Mouse (Mus musculus) bone marrow, adult 2 months (tissue): ENCODE measurements around the gene Doc2g.
A peak's percentile ranks its signal among the peaks of the same experiment; 100 is the strongest.

Experiments
- CTCF ChIP-seq: fragments of 200-500 bp; IDR thresholded peaks from 2 replicates; pipeline ENCODE4 v1.5.1; 2011; ENCODE audit warnings: low read length, control low read depth; ENCODE audit not compliant: control insufficient read depth, insufficient read depth
- POLR2A ChIP-seq: fragments of 200-500 bp; IDR thresholded peaks from 2 replicates; pipeline ENCODE4 v1.6.1; 2011; ENCODE audit warnings: low read depth, mild to moderate bottlenecking, control low read depth, low read length, borderline replicate concordance; ENCODE audit not compliant: control insufficient read depth

DNA sequence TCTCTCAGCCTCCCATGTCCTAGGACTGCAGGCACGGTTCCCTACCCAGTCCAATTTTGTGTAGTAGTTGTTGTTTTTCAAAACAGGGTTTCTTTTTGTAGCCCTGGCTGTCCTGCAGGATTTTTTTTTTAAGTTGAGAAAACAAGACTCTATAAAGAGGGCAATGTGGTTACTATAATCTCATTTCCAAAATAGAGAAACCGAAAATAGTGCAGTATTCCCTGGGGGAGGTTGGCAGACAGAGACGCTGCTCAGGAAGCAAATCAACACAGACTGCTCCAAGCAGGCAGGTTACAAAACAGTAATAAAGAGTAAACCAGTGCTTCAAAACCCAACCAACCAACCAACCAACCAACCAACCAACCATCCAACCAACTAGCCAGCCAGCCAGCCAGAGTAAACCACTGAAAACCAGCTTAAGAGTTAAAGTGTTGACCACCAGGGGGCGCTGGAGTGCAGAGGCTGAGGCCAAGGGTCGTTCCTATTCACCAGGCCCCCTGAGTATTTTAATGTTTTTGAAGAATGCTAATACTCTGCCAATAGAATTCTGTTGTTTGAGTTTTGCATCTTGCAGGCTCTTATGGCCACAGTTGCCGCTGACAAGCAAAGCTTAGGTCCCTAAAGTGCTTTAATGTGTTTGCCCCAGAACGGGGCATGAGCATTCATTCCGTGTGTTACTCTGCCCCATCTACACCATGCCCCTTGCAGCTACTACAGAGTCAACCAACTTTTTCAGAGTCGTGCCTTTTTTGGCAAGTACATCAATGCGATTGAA lies 48.8 kb downstream of the Doc2g start:
- TF ChIP-seq CTCF (peak; percentile 83), POLR2A (no peak)
